Mouse (Mus musculus) myocyte (in vitro differentiated cells): ENCODE data around the gene Fam45a.

Experiments used
- CEBPB ChIP-seq: IDR thresholded peaks from 2 replicates; pipeline ENCODE4 v1.6.1; 2011; ENCODE audit warnings: mild to moderate bottlenecking, moderate library complexity; ENCODE audit not compliant: poor library complexity, insufficient read depth, severe bottlenecking
- E2F4 ChIP-seq: IDR thresholded peaks from one replicate; pipeline ENCODE4 v1.6.1; 2011; ENCODE audit warnings: mild to moderate bottlenecking, control low read depth, moderate library complexity; ENCODE audit not compliant: insufficient read depth
- MAX ChIP-seq: IDR thresholded peaks from one replicate; pipeline ENCODE4 v1.6.1; 2011; ENCODE audit warnings: low read depth, mild to moderate bottlenecking, control low read depth
- MYOD1 ChIP-seq, 3 experiments: IDR thresholded peaks; one replicate each; pipeline ENCODE4 v1.6.1; 2011; ENCODE audit warnings: control low read depth in 2 of 3, low read depth in 2 of 3, mild to moderate bottlenecking in 2 of 3, moderate library complexity in 1 of 3; ENCODE audit not compliant: insufficient read length in 2 of 3, control insufficient read depth in 1 of 3
- MYOG ChIP-seq, 3 experiments: IDR thresholded peaks; one replicate each; pipeline ENCODE4 v1.6.1; 2011; ENCODE audit warnings: control low read depth in 2 of 3, low read depth in 2 of 3, mild to moderate bottlenecking in 2 of 3; ENCODE audit not compliant: insufficient read length in 2 of 3, control insufficient read depth in 1 of 3, insufficient read depth in 1 of 3
- POLR2A ChIP-seq: IDR thresholded peaks from one replicate; pipeline ENCODE4 v1.6.1; 2011; ENCODE audit warnings: low read depth, mild to moderate bottlenecking, control low read depth, moderate library complexity; ENCODE audit not compliant: insufficient read length
- POLR2AphosphoS2 ChIP-seq: IDR thresholded peaks from one replicate; pipeline ENCODE4 v1.6.1; 2011; ENCODE audit warnings: low read depth, control low read depth; ENCODE audit not compliant: insufficient read length
- REST ChIP-seq: IDR thresholded peaks from one replicate; pipeline ENCODE4 v1.6.1; 2011; ENCODE audit warnings: mild to moderate bottlenecking, control low read depth, moderate library complexity; ENCODE audit not compliant: insufficient read depth, insufficient read length
- SRF ChIP-seq: IDR thresholded peaks from one replicate; pipeline ENCODE4 v1.6.1; 2011; ENCODE audit warnings: low read depth; ENCODE audit not compliant: control insufficient read depth, insufficient read length
- TCF12 ChIP-seq: IDR thresholded peaks from one replicate; pipeline ENCODE4 v1.6.1; 2011; ENCODE audit warnings: mild to moderate bottlenecking, control low read depth; ENCODE audit not compliant: poor library complexity, insufficient read depth, severe bottlenecking
- TCF3 ChIP-seq: IDR thresholded peaks from one replicate; pipeline ENCODE4 v1.6.1; 2011; ENCODE audit warnings: low read depth, control low read depth; ENCODE audit not compliant: insufficient read length
- USF1 ChIP-seq: IDR thresholded peaks from one replicate; pipeline ENCODE4 v1.6.1; 2011; ENCODE audit warnings: low read depth, mild to moderate bottlenecking, control low read depth, moderate library complexity

- TF ChIP-seq MYOD1 (IDR thresholded peaks at IDR 0.05; ENCODE audit: control insufficient read depth in 1 of 3, insufficient read length in 2 of 3, low read depth in 2 of 3) (no peak), REST (no peak), POLR2A (no peak), MAX (no peak), CEBPB (no peak), POLR2AphosphoS2 (no peak), USF1 (peak; percentile 42), E2F4 (no peak), MYOG (IDR thresholded peaks at IDR 0.05; ENCODE audit: control insufficient read depth in 1 of 3, insufficient read depth in 1 of 3, insufficient read length in 2 of 3, low read depth in 2 of 3) (no peak), TCF3 (no peak), TCF12 (no peak), SRF (no peak)
Measured at GRCm38 (mm10) chr19:60883129-60883528, 71.7 kb downstream of the Fam45a start.
